Comparison of ENCODE assay signal across 19 mouse cellular contexts in the genomic region with DNA sequence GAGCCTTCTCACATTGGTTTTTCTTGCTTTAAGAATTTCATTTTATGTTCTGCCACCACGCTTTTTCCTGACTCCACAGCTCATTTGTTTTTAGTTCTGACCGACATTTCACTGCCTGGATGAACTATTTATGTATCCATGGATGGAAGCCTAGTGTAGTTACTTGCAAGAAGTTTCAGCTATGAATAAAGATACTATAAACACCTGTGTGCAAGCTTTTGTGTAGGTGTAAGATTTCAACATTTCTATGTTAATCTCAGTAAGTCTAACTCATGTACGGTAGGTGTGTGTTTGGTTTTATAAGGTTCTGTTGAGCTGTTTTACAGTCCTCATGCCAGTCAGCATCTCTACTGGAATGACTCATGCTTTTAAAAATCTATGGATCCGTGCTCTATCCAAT.
DNase-seq lines count a peak whose midpoint lies in the region.
"Had no signal": no experiment of that assay in that cellular context is flagged by ENCODE, and none has a peak within 500 bp of the region (broad histone marks: within the 10 kb centered on the region; RNA-seq: fewer than 3 reads in every experiment).

No protein-coding gene starts in this region.

- DNase-seq in frontal cortex, adult 2 months (ENCODE audit: extremely low spot score in 1 of 2, low spot score in 1 of 2), result peak; percentile 29 to 51
- no peak for DNase-seq in frontal cortex, postnatal 10 days (ENCODE audit: low spot score in 2 of 2)
- peak; percentile 4 to 52 for DNase-seq in left cerebral cortex, postnatal 14 days (ENCODE audit: low spot score in 2 of 2)
- DNase-seq in left cerebral cortex, postnatal 4 days, result no peak
- peak; percentile 72 for DNase-seq in brain, adult 2 months (ENCODE audit: low read depth, low spot score)
- peak; percentile 74 for DNase-seq in telencephalon, adult 2 months (ENCODE audit: low read depth, low spot score)
- no peak for DNase-seq in spleen, postnatal 10 days (ENCODE audit: low spot score in 2 of 2)
- DNase-seq: adrenal gland, postnatal 10 days; adrenal gland, postnatal 36 days; B cell, adult 2 months; cerebellum, adult 11 months; cerebellum, adult 2 months; cerebellum, adult 9-11 months; cerebellum, postnatal 25 days; gastrocnemius, postnatal 10 days; gastrocnemius, postnatal 36 days; heart, adult 2 months; heart, postnatal 14 days; heart, postnatal 4 days had no signal

- intact Hi-C loops in left cerebral cortex, postnatal 14 days (cut with DNase I), result no loop called here
- intact Hi-C loops in left cerebral cortex, postnatal 4 days (cut with DNase I), result no loop called here

Comparison
In these comparisons a context has a peak if more than half of its experiments do, and no peak if none do; other contexts are left out.
1. DNase-seq: peak in frontal cortex, adult 2 months (2 of 2), left cerebral cortex, postnatal 14 days (2 of 2), brain, adult 2 months (single experiment) and telencephalon, adult 2 months (single experiment); none in frontal cortex, postnatal 10 days (0 of 2), left cerebral cortex, postnatal 4 days (single experiment) and spleen, postnatal 10 days (0 of 2).